Mouse (Mus musculus) kidney, adult 2 months (tissue): ENCODE measurements around the gene Ahcyl1.

Experiments used
- CTCF ChIP-seq: fragments of 200-500 bp; conservative IDR thresholded peaks from 2 replicates; pipeline ENCODE4 v1.5.1; 2011; ENCODE audit warnings: low read depth, mild to moderate bottlenecking, control low read depth, low read length, moderate library complexity, mixed read lengths; ENCODE audit not compliant: insufficient read depth, insufficient read length
- POLR2A ChIP-seq: fragments of 200-500 bp; IDR thresholded peaks from one replicate; pipeline ENCODE4 v1.6.1; 2011; ENCODE audit warnings: low read depth, low read length, control low read depth

- TF ChIP-seq POLR2A: no peak
- TF ChIP-seq CTCF: no peak
These were observed 60.1 kb downstream of the Ahcyl1 start for GRCm38 (mm10) chr3:107636236-107636635.
